Mouse (Mus musculus): ENCODE results near the gene Slc2a8. TPM values are rescaled to one million over a fixed set of nuclear protein-coding genes. Genes with fewer than 3 reads are reported as not detected.
A peak's percentile ranks its signal among the peaks of the same experiment; 100 is the strongest.

Slc2a8 gene
- total RNA-seq, 1 experiment from 2014 or later = 24.4 TPM

DNA sequence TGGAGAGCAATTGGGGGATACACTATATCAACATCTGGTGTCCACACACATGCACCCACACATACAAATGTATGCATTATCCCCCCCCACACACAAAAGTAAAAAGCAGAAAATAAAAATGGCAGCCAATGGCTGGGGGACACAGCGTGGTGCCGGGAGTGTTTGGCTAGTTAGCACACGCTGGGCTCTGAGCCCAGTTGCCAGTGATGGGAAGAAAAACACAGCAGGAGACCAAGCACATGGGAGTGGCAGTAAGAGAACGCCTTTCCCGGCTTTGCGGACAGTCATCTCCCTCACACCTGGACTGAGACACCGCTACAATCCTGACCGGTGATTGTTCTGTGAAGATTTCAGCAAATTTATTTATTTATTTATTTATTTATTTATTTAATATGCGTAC lies 10.6 kb downstream of the Slc2a8 start:
- no peak for DNase-seq

DNA sequence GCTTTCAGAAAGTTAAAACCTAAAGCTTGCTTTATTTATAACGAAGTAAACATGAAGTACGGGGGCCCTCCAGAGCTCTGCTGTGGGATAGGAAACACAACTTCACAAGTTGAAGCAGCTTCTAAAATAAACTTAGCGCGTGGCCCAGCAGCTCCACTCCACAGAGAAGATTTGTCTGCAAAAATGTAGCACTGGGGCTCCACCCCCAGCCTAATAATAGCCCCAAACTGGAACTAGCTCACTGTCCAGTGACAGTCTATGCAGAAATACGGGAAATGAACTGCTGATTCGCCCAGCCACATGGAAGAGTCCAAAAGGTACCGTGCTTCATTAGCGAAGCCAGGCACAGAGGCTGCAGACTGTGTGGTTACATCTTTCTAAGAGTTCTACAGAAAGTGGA lies 12.6 kb downstream of the Slc2a8 start:
- DNase-seq = no peak

DNA sequence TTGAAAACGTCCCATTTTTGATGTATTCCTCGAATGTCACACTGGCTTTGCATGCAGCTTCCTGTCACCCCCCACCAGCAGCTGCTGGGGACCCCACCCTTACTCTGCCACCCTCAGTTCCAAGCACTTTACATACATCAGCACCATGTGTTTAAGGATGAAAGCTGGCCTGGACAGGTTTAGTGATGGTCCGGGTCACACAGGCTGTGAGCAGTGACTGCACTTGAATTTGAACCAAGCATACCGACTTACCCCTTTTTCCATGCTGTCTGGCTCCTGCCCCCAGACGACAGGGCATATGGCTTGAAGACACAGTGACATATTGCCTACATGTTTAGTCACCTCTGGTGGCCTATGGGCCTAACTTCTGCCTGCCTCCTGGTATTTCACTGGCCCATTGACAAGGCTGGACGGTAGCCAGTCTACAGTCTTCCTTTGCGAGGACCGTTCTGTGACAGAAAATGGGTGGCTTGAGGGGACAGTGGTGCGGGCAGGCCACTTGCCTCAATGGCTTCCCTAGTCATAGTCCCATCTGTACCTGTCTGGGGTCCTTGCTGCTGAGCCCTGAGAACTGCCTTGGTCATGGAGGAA lies 13.8 kb downstream of the Slc2a8 start:
- DNase-seq = no peak

DNA sequence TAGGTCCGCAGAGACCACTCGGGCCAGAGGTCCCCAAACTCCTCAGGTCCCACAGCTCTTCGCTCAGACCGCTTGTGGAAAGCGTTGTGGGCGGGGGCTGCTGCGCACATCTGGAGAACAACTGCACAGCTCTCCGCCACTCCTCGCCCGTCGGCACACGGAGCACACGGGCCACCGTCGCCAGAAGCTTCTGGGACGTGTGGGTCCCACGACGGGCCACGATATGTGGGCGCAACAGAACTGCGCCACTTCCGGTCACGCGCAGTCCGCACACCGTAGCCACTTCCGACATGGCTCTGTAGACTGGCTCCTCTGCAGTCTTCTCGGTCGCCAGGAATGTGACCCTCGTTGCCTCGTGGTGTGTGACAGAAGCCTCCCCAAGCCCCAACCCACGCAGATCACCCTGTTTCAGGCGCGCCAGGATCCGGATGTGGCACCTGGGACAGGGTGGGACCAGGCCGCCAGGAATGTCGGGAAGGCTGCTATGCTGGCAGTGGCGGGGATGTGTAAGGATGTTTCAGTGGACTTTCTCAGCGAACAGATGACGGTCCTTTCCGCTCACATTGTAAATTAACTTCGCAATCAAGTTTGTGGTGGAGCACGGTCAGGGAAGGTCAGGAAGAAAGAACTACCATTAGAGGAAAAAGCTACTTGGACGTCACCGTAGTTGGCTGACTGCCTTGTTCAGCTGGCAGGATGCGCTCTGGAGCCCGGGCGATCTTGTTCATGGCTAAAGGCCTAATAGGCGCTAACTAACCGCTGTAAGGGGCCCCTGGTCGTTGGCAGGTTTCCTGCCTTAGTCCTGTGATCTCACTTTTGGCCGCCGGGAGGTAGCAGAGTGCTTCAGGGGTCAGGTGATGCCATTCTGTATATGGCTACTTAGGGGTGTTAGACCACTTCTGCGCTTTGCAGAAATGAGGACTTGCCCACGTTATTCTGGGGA lies 14.9 kb downstream of the Slc2a8 start:
- peak; percentile 84 for DNase-seq

DNA sequence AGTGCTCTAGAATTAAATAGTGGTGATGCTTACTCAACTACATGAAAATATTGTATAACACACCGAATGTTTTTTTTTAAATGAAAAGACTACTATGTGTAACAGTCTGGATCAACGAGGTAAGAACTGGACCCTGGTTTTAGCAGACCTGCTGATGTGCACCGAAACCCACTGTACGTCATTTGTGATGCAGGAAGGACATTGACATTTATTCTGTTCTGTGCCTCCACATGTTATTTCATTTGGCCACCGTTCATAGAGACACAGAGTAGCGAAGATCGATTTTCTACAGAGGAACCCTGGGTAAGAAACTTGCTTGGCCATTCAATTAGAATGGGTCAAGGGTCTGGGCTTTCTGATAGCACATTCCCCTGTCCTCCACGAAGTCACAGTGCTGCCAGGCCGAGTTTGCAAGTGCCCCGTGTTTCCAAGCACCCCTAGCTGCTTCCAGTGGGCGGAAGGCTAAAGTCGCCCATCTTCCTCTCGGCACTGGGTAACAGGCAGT lies 15.6 kb downstream of the Slc2a8 start:
- no peak for DNase-seq

DNA sequence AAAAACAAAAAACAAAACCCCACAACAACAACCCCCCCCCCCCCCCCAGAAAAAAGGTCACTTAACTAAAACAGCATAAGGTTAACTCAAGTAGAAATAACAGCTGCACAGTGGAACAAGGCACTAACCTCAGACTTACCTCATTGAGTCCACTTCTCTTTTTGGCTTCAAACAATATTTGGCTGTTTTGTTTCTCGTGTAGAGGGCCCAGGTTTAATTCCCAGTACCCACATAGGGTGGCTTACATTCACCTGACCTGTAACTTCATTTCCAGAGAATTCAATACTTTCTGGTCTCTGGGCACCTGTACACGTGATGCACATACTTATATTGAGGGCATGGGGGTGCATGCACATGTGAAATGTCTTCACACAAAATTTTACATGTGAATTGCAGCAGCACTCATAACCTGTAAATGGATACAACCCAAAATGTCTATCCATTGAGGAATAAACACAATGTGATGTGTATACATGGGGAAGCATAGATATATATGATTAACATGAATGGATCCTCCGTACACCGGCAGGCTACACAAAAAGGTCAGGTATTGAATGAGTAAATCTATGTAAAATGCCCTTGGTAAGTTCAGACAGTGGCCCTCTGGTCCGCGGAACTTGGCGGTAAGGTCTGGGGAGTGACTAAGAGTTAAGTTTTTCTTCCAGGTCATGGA lies 16.2 kb downstream of the Slc2a8 start:
- DNase-seq = no peak

DNA sequence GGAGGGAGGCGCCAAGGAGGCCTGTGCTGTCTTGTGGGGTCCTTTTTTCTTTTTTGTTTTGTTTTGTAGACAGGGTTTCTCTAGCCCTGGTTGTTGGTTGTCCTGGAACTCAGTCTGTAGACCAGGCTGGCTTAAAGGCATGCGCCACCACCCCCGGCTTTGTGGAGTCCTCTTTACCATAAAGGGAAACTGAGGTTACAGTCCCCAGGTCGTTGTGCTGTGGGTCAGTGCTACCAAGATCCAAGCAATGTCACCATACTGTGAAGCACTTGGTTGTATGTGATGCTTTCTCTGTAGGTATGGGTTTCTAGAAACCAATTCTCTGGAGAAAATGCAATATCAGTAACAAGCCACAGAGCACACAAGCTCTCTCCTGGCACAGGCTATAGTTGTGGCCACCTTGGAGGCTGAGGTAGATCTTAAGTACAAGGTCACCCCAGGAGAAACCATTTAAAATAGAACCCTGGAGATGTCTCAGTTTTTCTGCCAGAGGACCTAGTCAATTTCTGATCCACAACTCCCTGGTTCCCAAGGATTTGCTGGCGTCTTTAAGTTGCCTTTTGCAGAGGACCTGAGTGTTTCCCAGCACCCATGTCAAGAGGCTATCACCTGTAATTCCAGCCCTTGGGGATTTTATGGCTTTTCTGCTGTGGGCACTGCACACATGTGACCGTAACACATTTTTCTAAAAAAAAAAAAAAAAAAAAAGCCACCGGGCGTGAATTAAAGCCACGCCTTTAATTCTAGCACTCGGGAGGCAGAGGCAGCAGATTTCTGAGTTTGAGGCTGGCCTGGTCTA lies 17.0 kb downstream of the Slc2a8 start:
- no peak for DNase-seq

DNA sequence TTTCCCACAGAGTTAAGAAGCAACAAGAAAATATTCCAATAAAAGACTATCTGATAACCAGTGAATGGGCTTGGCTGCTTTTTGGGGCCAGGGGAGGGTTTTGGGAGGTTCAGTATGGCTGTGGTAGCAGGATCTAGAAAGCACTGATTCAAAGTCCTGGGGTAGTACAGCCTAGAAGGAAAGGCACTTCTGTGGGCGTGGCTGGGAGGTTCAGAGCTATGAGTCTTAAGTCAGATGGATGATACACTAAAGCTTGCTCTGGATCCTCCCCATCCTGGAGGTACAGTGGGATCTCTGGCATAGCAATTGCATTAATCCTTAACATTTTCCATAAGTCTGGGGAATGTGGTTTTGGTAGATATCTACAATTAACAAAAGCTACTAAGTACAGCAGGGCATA lies 17.9 kb downstream of the Slc2a8 start:
- no peak for DNase-seq

DNA sequence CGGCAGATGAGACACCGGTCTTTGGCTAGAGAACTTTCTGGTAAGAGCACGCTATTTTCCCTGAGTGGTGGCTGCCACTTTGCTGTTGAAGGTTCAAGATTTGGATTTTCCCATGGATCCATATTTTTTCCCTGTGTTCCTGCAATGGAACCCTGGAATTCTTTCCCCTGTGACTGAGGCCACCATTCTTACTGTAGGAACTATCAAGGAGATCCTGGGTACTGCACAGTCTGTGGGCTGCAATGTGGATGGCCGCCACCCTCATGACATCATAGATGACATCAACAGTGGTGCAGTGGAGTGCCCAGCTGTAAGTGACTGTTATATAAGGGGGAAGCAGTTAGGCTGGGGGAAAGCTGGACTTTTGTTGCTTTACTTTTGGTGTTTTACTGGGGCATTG lies 18.3 kb downstream of the Slc2a8 start:
- DNase-seq = no peak

DNA sequence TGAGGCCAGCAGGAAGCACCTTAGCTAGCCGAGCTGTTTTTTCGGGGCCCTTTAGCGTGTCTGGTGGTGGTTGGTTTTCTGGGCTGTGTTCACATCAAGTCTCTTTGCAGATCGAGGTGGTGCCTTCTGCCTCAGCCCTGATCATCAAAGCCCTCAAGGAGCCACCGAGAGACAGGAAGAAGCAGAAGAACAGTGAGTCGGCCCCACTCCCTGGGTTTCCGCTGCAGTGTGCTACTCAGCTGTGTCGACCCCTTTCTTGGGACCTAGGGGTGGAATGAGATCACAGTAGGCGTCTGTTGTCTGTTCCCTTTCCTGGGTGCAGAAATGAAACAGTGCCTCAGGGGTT lies 19.0 kb downstream of the Slc2a8 start:
- no peak for DNase-seq

DNA sequence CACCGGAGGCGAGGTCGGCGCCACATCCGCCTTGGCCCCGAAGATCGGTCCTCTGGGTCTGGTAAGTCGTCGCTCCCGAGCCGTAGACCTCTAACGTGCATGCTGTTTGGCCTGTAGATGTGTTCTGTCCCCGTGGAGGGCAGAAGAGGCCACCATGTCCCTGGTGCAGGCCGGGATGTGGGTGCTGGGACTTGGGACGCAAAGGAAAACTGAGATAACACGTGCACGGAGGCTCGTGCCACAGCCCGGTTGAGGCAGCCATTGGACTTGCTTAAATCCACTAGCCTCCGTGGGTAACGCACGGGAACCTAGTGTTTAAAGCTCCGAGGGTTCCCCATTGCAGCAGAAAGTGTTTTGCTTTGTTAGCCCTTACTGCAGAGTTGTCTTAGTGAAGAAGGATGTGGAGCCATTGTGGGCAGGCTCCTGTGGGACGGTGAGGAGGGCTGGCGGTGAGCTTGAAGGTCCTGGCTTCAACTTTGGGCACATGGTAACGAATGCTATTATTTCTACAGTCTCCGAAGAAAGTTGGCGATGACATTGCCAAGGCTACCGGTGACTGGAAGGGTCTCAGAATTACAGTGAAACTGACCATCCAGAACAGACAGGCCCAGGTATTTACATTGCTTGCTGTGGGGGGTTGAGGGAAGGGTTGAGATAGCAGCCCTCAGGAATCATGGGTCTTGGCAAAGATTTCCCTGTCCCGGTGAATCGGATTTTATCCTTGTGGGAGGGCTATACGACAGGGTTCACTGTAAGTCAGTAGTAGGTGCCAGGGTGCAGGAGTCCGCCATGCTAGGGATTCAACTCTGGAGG lies 19.6 kb downstream of the Slc2a8 start:
- DNase-seq = peak; percentile 20

DNA sequence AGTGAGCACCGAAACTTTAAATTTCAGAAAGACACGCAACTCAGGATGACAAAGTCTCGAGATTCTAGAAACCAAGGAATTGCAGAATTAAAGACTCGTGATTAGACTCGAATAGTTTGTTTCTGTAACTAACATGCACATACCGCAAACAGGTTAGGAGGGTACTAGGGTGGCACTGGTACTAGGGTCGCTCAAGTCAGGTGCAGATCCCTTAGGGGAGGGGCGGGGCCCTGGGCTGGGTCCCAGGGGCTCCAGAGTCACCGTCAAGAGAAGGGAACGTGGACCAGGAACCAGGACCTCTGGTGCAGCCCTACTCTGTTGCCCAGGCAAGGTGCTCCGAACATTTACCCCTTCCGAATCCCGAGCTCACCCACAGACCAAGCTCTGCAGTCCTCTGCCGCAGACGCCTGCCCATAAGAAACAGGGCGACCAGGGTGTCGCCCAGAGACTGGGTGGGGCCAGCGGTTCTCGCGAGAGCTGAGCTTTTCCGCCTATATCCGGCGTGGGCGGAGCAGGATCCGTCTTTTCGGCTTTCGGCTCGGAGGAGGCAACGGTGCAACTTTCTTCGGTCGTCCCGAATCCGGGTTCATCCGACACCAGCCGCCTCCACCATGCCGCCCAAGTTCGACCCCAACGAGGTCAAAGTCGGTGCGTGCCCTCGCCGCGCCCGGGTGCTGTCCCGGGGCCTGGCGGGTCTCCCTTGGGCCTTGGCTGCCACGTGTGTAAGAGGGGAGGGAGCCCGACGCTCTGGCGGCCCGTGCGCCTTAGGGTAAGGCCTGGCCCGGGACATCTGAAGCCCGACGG lies 20.5 kb downstream of the Slc2a8 start, which contains the start of the genes Rpl12 and Lrsam1:
TSS of gene Rpl12 (plus strand) at position 368 of the 804 bp plus-strand sequence.
TSS of gene Lrsam1 (minus strand) at position 423 of the 804 bp plus-strand sequence.
- peak; percentile 95 for DNase-seq

DNA sequence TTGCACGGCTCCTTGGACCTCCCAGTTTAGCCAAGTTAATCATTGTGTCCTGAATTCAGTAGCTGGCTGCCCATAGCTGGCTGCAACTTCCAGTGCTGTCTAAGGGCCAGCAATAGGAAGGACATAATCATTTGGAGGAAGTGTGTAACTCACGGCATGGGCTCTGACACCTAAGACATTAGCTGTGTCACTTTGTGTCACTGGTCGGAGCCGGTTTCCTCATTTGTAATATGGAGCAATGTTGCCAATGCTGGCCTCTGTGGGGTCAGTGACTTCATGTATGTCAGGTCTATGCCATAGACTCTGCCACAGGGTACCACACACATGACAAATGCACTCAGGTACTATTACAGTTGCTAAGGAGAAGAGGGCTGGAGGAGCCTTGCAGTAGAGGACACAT lies 21.6 kb downstream of the Slc2a8 start:
- DNase-seq = no peak

DNA sequence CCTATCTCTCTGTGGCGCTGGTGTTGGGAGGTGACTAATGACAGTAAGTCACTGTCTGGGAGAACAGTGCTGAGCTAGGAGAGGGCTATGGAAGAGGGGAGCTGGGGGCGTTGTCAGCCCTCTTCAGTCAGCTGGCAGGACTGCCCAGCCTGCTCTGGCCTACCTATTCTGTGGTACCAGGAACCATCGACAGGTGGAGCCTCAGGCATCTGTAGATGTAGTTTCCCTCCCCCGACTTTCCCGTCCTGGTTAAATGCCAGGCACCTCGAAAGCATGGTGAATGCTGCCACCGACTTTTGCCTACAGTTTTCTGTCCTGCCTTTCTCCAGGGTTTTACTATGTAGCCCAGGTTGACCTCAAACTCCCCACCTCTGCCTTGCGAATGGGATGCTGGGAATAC lies 24.5 kb downstream of the Slc2a8 start:
- no peak for DNase-seq

DNA sequence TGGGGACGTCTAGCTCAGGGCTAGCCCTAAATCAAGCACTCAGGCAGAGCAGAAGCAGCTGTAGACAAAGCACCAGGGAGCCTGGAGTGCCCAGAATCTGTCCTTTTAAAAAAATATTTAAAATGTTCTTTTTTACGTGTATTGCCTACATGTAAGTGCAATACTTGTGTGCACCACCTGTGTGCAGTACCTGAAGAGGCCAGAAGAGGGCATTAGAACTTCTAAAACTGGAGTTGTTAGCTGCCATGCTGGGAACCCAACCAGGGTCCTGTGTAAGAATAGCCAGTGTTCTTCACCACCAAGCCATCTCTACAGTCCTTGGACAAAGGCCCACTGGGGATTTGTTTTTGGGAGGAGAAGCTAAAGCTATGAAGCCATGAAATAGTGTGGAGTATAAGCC lies 27.3 kb downstream of the Slc2a8 start:
- no peak for DNase-seq

DNA sequence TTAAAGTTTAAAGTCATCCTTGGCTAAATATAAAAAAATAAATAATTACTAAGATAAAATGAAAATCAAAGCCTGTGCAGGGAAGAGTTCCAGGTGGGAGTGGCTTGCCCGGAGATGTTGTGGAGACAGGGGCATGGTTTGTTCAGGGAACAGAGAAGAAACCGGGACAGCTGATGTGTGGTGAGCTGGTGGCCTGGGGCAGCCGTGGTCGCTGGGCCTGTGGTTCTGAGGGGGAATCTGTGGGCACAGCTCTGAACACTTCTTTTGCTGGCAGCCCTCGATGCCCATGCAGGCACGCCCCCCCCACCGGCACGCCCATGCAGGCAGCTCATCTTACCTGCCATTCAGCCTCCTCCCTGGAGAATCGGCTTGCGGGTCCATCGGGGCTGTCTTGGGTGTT lies 34.4 kb downstream of the Slc2a8 start:
- DNase-seq = no peak

DNA sequence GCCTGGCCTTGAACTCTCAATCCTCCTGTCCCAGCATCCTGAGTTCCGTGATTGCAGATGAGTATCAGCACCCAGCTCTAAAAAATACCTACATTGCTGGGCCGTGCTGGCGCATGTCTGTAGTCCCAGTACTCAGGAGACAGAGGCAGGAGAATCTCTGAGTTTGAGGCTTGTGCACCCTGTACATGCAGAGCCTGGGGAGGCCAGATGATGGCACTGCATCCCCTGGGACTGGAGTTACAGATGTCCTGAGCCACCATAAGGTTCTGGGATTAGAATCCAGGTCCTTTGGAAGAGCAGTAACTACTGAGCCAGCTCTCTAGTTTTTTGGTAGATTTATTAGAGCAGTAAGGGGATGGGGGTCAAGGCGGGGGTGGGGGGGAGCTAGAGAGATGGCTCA lies 41.4 kb downstream of the Slc2a8 start:
- DNase-seq = no peak

DNA sequence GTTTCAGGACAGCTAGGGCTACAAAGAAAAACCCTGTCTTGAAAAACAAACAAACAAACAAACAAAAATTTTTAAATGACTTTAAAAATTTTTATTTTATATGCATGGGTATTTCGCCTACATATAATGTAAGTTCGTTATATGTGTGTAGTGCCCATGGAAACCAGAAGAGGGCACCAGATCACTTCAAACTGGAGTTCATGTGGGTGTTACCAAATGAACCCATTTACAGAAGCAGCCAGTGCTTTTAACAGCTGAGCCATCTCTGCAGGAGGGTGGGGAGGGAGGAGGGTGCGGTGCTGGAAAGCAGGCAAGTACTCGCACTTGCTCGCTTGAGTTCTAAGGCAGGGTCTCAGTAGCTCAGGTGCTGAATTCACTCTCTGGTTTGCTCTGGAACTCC lies 42.5 kb downstream of the Slc2a8 start:
- DNase-seq = no peak

DNA sequence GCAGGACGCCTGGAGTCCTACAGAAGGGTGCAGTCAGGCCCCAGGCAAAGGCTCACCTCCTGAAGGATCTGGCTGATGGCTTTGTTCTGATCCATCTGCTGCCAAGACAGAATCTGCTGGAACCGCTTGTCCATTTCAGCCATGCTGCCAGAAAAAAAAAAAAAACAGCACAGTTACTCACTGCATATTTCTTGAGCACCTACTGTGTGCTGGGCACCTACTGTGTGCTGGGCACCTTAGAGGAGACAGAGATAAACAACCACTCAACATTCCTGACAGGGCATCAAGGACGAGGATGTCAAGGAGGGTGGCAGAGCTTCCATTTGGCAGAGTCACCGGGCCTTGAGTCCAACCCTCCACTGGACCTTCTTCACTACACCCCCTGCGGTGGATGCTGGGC lies 43.1 kb downstream of the Slc2a8 start:
- no peak for DNase-seq

DNA sequence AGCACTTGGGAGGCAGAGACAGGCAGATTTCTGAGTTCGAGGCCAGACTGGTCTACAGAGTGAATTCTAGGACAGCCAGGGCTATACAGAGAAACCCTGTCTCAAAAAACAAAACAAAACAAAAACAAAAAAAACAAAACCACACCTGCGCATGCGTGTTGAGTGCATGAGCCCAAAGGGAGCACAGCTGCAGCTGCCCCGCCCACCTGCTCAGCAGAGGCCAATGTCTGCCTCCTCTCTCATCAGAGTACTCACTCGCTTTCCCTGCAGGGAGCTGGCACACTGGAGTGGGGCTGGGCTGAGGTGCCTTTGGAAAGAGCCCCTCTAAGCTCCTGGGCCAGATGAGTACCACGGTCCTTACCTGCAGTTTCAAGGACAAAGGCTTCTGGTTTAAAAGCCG lies 50.2 kb downstream of the Slc2a8 start:
- no peak for DNase-seq
